Mouse (Mus musculus) limb, embryonic 12.5 days (tissue): ENCODE measurements around the gene Crxos. TPM values are rescaled to one million over a fixed set of nuclear protein-coding genes. Genes with fewer than 3 reads are reported as not detected.

Experiments used
- ATAC-seq: fragments of 200-750 bp; cut with Nextera tagmentation; 2 replicates; pipeline ENCODE4 v1.8.0; 2017; ENCODE audit warnings: low read depth, moderate TSS enrichment; ENCODE audit not compliant: insufficient number of reproducible peaks, insufficient read depth, low FRiP score, low TSS enrichment
- H3K27ac ChIP-seq: fragments of 300-500 bp; sonication (generic); 2 replicates; pipeline ENCODE4 v1.5.1; 2016; ENCODE audit warnings: mild to moderate bottlenecking, moderate library complexity
- H3K27me3 ChIP-seq: fragments of 300-500 bp; sonication (generic); 2 replicates; pipeline ENCODE4 v1.6.1; 2016; ENCODE audit warnings: mild to moderate bottlenecking, moderate library complexity
- H3K36me3 ChIP-seq: fragments of 300-500 bp; sonication (generic); 2 replicates; pipeline ENCODE4 v1.6.1; 2016; ENCODE audit warnings: mild to moderate bottlenecking, moderate library complexity
- H3K4me1 ChIP-seq: fragments of 300-500 bp; sonication (generic); replicated peaks from 2 replicates; pipeline ENCODE4 v1.6.1; 2016
- H3K4me2 ChIP-seq: fragments of 300-500 bp; sonication (generic); 2 replicates; pipeline ENCODE4 v1.6.1; 2016; ENCODE audit warnings: mild to moderate bottlenecking, moderate library complexity
- H3K4me3 ChIP-seq: fragments of 300-500 bp; sonication (generic); replicated peaks from 2 replicates; pipeline ENCODE4 v1.5.1; 2016; ENCODE audit warnings: mild to moderate bottlenecking
- H3K9ac ChIP-seq: fragments of 300-500 bp; sonication (generic); replicated peaks from 2 replicates; pipeline ENCODE4 v1.6.1; 2016; ENCODE audit warnings: mild to moderate bottlenecking, moderate library complexity
- H3K9me3 ChIP-seq: fragments of 300-500 bp; sonication (generic); 2 replicates; pipeline ENCODE4 v1.6.1; 2016; ENCODE audit warnings: mild to moderate bottlenecking, moderate library complexity
- WGBS: fragments of 180-500 bp; shearing (Covaris S2); methylation state at CpG from one replicate; pipeline ENCODE4 v1.1.7; 2016; 5-methylcytosine and 5-hydroxymethylcytosine counted together
- polyA plus RNA-seq: library from polyadenylated mRNA; unstranded; fragments of >200 nt; fragmentation: Nextera tagmentation; extraction: Ambion mirVana; gene quantifications from 2 replicates; pipeline ENCODE4 v1.2.1, GENCODE M21; 2016

The Crxos gene
- not detected in 2 replicates for polyA plus RNA-seq

GRCm38 (mm10) chr7:15882317-15882716, at the start of gene Crxos:
Gene Crxos, plus strand, starts transcription at chr7:15882617.
- Histone ChIP-seq H3K36me3 (no peaks in the 10 kb centered on the region), H3K9ac (no peak within 1 kb of the TSS), H3K9me3 (no peaks in the 10 kb centered on the region), H3K27ac (no peak within 1 kb of the TSS), H3K4me1 (no peaks in the 10 kb centered on the region), H3K4me2 (no peak within 1 kb of the TSS), H3K27me3 (no peaks in the 10 kb centered on the region; the same call in 1 of the 2 replicates), H3K4me3 (no peak within 1 kb of the TSS)
- 84% methylated on average over 2 of the region's 2 CpGs for WGBS
- no peak for ATAC-seq

GRCm38 (mm10) chr7:15839578-15839977, 42.8 kb upstream of the Crxos start, which contains the start of gene Obox6:
Gene Obox6, minus strand, starts transcription at chr7:15839678.
- WGBS, result 86% methylated on average over 3 of the region's 3 CpGs
- no peak within 1 kb of the TSS for H3K9ac ChIP-seq
- no peak within 1 kb of the TSS for H3K4me3 ChIP-seq
- H3K27ac ChIP-seq, result no peak within 1 kb of the TSS
- peaks cover 44% of the 10 kb centered on the region for H3K9me3 ChIP-seq
- H3K27me3 ChIP-seq, result no peaks in the 10 kb centered on the region
- no peak within 1 kb of the TSS for H3K4me2 ChIP-seq
- no peaks in the 10 kb centered on the region for H3K36me3 ChIP-seq
- ATAC-seq, result no peak
- no peaks in the 10 kb centered on the region for H3K4me1 ChIP-seq

GRCm38 (mm10) chr7:15859657-15860056, 22.8 kb upstream of the Crxos start:
- Histone ChIP-seq H3K27me3 (no peaks in the 10 kb centered on the region), H3K9ac (no peak overlapping the region), H3K4me3 (no peak overlapping the region), H3K4me2 (no peak overlapping the region), H3K4me1 (no peaks in the 10 kb centered on the region), H3K36me3 (no peaks in the 10 kb centered on the region), H3K9me3 (0 out of 2 replicates have a peak, but pooled peaks cover 6% of the 10 kb centered on the region), H3K27ac (no peak overlapping the region)
- WGBS, result 41% methylated on average over 2 of the region's 2 CpGs
- ATAC-seq, result no peak

GRCm38 (mm10) chr7:15864104-15864503, 18.3 kb upstream of the Crxos start:
- H3K36me3 ChIP-seq, result no peaks in the 10 kb centered on the region
- H3K4me1 ChIP-seq, result no peaks in the 10 kb centered on the region
- no peak overlapping the region for H3K27ac ChIP-seq
- no peak overlapping the region for H3K4me2 ChIP-seq
- 85% methylated on average over 4 of the region's 4 CpGs for WGBS
- no peak for ATAC-seq
- no peak overlapping the region for H3K4me3 ChIP-seq
- 0 out of 2 replicates have a peak, but pooled peaks cover 9% of the 10 kb centered on the region for H3K9me3 ChIP-seq
- no peak overlapping the region for H3K9ac ChIP-seq
- H3K27me3 ChIP-seq, result no peaks in the 10 kb centered on the region

- ATAC-seq, result no peak
- H3K36me3 ChIP-seq, result no peaks in the 10 kb centered on the region
These were observed 2.7 kb upstream of the Crxos start, which contains the start of gene Crx for GRCm38 (mm10) chr7:15879756-15880155. Gene Crx, minus strand, starts transcription at chr7:15879968.

GRCm38 (mm10) chr7:15881388-15881787, 1.0 kb upstream of the Crxos start:
- no peak overlapping the region for H3K4me3 ChIP-seq
- H3K4me1 ChIP-seq, result no peaks in the 10 kb centered on the region
- H3K36me3 ChIP-seq, result no peaks in the 10 kb centered on the region
- H3K4me2 ChIP-seq, result no peak overlapping the region
- no peaks in the 10 kb centered on the region for H3K9me3 ChIP-seq
- no peaks in the 10 kb centered on the region; the same call in 1 of the 2 replicates for H3K27me3 ChIP-seq
- H3K27ac ChIP-seq, result no peak overlapping the region
- no peak for ATAC-seq
- H3K9ac ChIP-seq, result no peak overlapping the region
- 25% methylated on average over 7 of the region's 7 CpGs for WGBS

More at GRCm38 (mm10) chr7:15879756-15880155, 2.7 kb upstream of the Crxos start, which contains the start of gene Crx:
- no peaks in the 10 kb centered on the region for H3K4me1 ChIP-seq
- no peak within 1 kb of the TSS for H3K9ac ChIP-seq
- no peak within 1 kb of the TSS for H3K4me3 ChIP-seq
- no peaks in the 10 kb centered on the region; the same call in 1 of the 2 replicates for H3K27me3 ChIP-seq
- no peak within 1 kb of the TSS for H3K4me2 ChIP-seq
- WGBS, result 41% methylated on average over 4 of the region's 4 CpGs
- H3K27ac ChIP-seq, result no peak within 1 kb of the TSS
- H3K9me3 ChIP-seq, result no peaks in the 10 kb centered on the region

- Histone ChIP-seq H3K9ac (no peak overlapping the region), H3K36me3 (no peaks in the 10 kb centered on the region), H3K27me3 (no peaks in the 10 kb centered on the region; the same call in 1 of the 2 replicates), H3K4me3 (no peak overlapping the region), H3K4me2 (no peak overlapping the region), H3K4me1 (no peaks in the 10 kb centered on the region), H3K9me3 (no peaks in the 10 kb centered on the region), H3K27ac (no peak overlapping the region)
- no peak for ATAC-seq
- WGBS, result 71% methylated on average over 3 of the region's 3 CpGs
These were observed 586 bp upstream of the Crxos start for GRCm38 (mm10) chr7:15881831-15882230.

GRCm38 (mm10) chr7:15884127-15884526, 1.7 kb downstream of the Crxos start:
- H3K27ac ChIP-seq, result no peak overlapping the region
- WGBS, result 92% methylated on average over 2 of the region's 2 CpGs
- no peak for ATAC-seq
- H3K9me3 ChIP-seq, result no peaks in the 10 kb centered on the region
- no peak overlapping the region for H3K4me3 ChIP-seq
- no peaks in the 10 kb centered on the region for H3K36me3 ChIP-seq
- no peak overlapping the region for H3K9ac ChIP-seq
- no peak overlapping the region for H3K4me2 ChIP-seq
- H3K4me1 ChIP-seq, result no peaks in the 10 kb centered on the region
- H3K27me3 ChIP-seq, result no peaks in the 10 kb centered on the region; the same call in 1 of the 2 replicates

- Histone ChIP-seq H3K9ac (no peak overlapping the region), H3K27me3 (no peaks in the 10 kb centered on the region), H3K9me3 (0 out of 2 replicates have a peak, but pooled peaks cover 8% of the 10 kb centered on the region), H3K4me3 (no peak overlapping the region), H3K4me2 (no peak overlapping the region), H3K27ac (no peak overlapping the region), H3K4me1 (no peaks in the 10 kb centered on the region), H3K36me3 (no peaks in the 10 kb centered on the region)
- WGBS, result 78% methylated on average over 1 of the region's 1 CpGs
- no peak for ATAC-seq
These were observed 11.8 kb downstream of the Crxos start for GRCm38 (mm10) chr7:15894251-15894650.

- H3K9ac ChIP-seq, result no peak overlapping the region
- WGBS, result 80% methylated on average over 9 of the region's 9 CpGs
These were observed 19.1 kb downstream of the Crxos start for GRCm38 (mm10) chr7:15901366-15902048.

GRCm38 (mm10) chr7:15905861-15906260, 23.4 kb downstream of the Crxos start:
- Histone ChIP-seq H3K36me3 (no peaks in the 10 kb centered on the region), H3K9me3 (no peaks in the 10 kb centered on the region), H3K4me3 (no peak overlapping the region), H3K27me3 (no peaks in the 10 kb centered on the region), H3K9ac (no peak overlapping the region), H3K4me1 (no peaks in the 10 kb centered on the region), H3K27ac (no peak overlapping the region), H3K4me2 (no peak overlapping the region)
- WGBS, result 84% methylated on average over 7 of the region's 7 CpGs
- ATAC-seq, result no peak

More at GRCm38 (mm10) chr7:15901366-15902048, 19.1 kb downstream of the Crxos start:
- H3K27me3 ChIP-seq, result no peaks in the 10 kb centered on the region
- H3K9me3 ChIP-seq, result no peaks in the 10 kb centered on the region
- no peak overlapping the region for H3K4me3 ChIP-seq
- H3K4me2 ChIP-seq, result no peak overlapping the region
- no peak for ATAC-seq
- H3K27ac ChIP-seq, result no peak overlapping the region
- H3K36me3 ChIP-seq, result no peaks in the 10 kb centered on the region
- no peaks in the 10 kb centered on the region for H3K4me1 ChIP-seq
